Mouse (Mus musculus): ENCODE results near the gene Pola2. TPM values are rescaled to one million over a fixed set of nuclear protein-coding genes. Genes with fewer than 3 reads are reported as not detected.

The Pola2 gene
- 16.8 and 19.7 TPM in 2 replicates for polyA plus RNA-seq (2012; rRNA removed)

- WGBS: under 1% methylated on average over 50 of the region's 50 CpGs
- TF ChIP-seq CTCF (IDR thresholded peaks at IDR 0.05; ENCODE audit: borderline replicate concordance, insufficient read depth, low read depth, low read length) (no peak), POLR2A (IDR thresholded peaks at IDR 0.05; ENCODE audit: borderline replicate concordance, insufficient read depth, low read length) (peak; percentile 90; the same call in 1 of the 2 replicates)
Measured at GRCm38 (mm10) chr19:5963883-5964562, at the start of gene Pola2. Gene Pola2, minus strand, starts transcription at chr19:5964202.

GRCm38 (mm10) chr19:6013691-6014090 is 49.7 kb upstream of the Pola2 start:
- 70% methylated on average over 10 of the region's 10 CpGs for WGBS
- no peaks in the 10 kb centered on the region for H3K4me1 ChIP-seq (ENCODE audit: control insufficient read depth, insufficient read depth, low read length)
- no peak overlapping the region for H3K27ac ChIP-seq (ENCODE audit: insufficient read depth, low read length)
- no peak overlapping the region for H3K4me3 ChIP-seq (replicated peaks; ENCODE audit: insufficient read depth, low read depth, low read length)
- TF ChIP-seq CTCF (IDR thresholded peaks at IDR 0.05; ENCODE audit: borderline replicate concordance, insufficient read depth, low read depth, low read length) (no peak), POLR2A (IDR thresholded peaks at IDR 0.05; ENCODE audit: borderline replicate concordance, insufficient read depth, low read length) (no peak)
- peak in 1 of 2 experiments; percentile 16 for DNase-seq
- no peaks in the 10 kb centered on the region for H3K27me3 ChIP-seq (ENCODE audit: control insufficient read depth, insufficient read depth, low read length)

More at GRCm38 (mm10) chr19:5963883-5964562, at the start of gene Pola2:
- Histone ChIP-seq H3K27ac (ENCODE audit: insufficient read depth, low read length) (0 out of 2 replicates have a peak within 1 kb of the TSS, but pooled peaks have one; percentile 8), H3K27me3 (ENCODE audit: control insufficient read depth, insufficient read depth, low read length) (no peaks in the 10 kb centered on the region), H3K4me1 (ENCODE audit: control insufficient read depth, insufficient read depth, low read length) (no peaks in the 10 kb centered on the region), H3K4me3 (replicated peaks; ENCODE audit: insufficient read depth, low read depth, low read length) (peak within 1 kb of the TSS; percentile 84)
- peak; percentile 88 to 90 for DNase-seq

- no peak for TF ChIP-seq CTCF (IDR thresholded peaks at IDR 0.05; ENCODE audit: borderline replicate concordance, insufficient read depth, low read depth, low read length)
- no peak for TF ChIP-seq POLR2A (IDR thresholded peaks at IDR 0.05; ENCODE audit: borderline replicate concordance, insufficient read depth, low read length)
- no peak for DNase-seq
- 75% methylated on average over 8 of the region's 8 CpGs for WGBS
- Histone ChIP-seq H3K27ac (ENCODE audit: insufficient read depth, low read length) (no peak overlapping the region), H3K4me3 (replicated peaks; ENCODE audit: insufficient read depth, low read depth, low read length) (no peak overlapping the region), H3K4me1 (ENCODE audit: control insufficient read depth, insufficient read depth, low read length) (no peaks in the 10 kb centered on the region), H3K27me3 (ENCODE audit: control insufficient read depth, insufficient read depth, low read length) (no peaks in the 10 kb centered on the region)
Measured at GRCm38 (mm10) chr19:6009137-6009536, 45.1 kb upstream of the Pola2 start.

- DNase-seq: no peak
- H3K4me1 ChIP-seq (ENCODE audit: control insufficient read depth, insufficient read depth, low read length): no peaks in the 10 kb centered on the region
- WGBS: 92% methylated on average over 13 of the region's 13 CpGs
- TF ChIP-seq CTCF (IDR thresholded peaks at IDR 0.05; ENCODE audit: borderline replicate concordance, insufficient read depth, low read depth, low read length): no peak
- TF ChIP-seq POLR2A (IDR thresholded peaks at IDR 0.05; ENCODE audit: borderline replicate concordance, insufficient read depth, low read length): no peak
- no peaks in the 10 kb centered on the region for H3K27me3 ChIP-seq (ENCODE audit: control insufficient read depth, insufficient read depth, low read length)
- no peak overlapping the region for H3K27ac ChIP-seq (ENCODE audit: insufficient read depth, low read length)
- H3K4me3 ChIP-seq (replicated peaks; ENCODE audit: insufficient read depth, low read depth, low read length): no peak overlapping the region
Measured at GRCm38 (mm10) chr19:6007013-6007412, 43.0 kb upstream of the Pola2 start.

- WGBS: 58% methylated on average over 11 of the region's 11 CpGs
- no peak overlapping the region for H3K4me3 ChIP-seq (replicated peaks; ENCODE audit: insufficient read depth, low read depth, low read length)
- no peak for DNase-seq
- no peak for TF ChIP-seq POLR2A (IDR thresholded peaks at IDR 0.05; ENCODE audit: borderline replicate concordance, insufficient read depth, low read length)
- no peak for TF ChIP-seq CTCF (IDR thresholded peaks at IDR 0.05; ENCODE audit: borderline replicate concordance, insufficient read depth, low read depth, low read length)
- H3K27me3 ChIP-seq (ENCODE audit: control insufficient read depth, insufficient read depth, low read length): no peaks in the 10 kb centered on the region
- H3K4me1 ChIP-seq (ENCODE audit: control insufficient read depth, insufficient read depth, low read length): no peaks in the 10 kb centered on the region
- no peak overlapping the region for H3K27ac ChIP-seq (ENCODE audit: insufficient read depth, low read length)
Measured at GRCm38 (mm10) chr19:6005541-6005940, 41.5 kb upstream of the Pola2 start.

GRCm38 (mm10) chr19:5999969-6000368 is 36.0 kb upstream of the Pola2 start:
- TF ChIP-seq POLR2A (IDR thresholded peaks at IDR 0.05; ENCODE audit: borderline replicate concordance, insufficient read depth, low read length) (no peak), CTCF (IDR thresholded peaks at IDR 0.05; ENCODE audit: borderline replicate concordance, insufficient read depth, low read depth, low read length) (no peak)
- DNase-seq: no peak

GRCm38 (mm10) chr19:5998180-5998579 is 34.2 kb upstream of the Pola2 start:
- DNase-seq: no peak
- no peak overlapping the region for H3K4me3 ChIP-seq (replicated peaks; ENCODE audit: insufficient read depth, low read depth, low read length)
- TF ChIP-seq POLR2A (IDR thresholded peaks at IDR 0.05; ENCODE audit: borderline replicate concordance, insufficient read depth, low read length) (no peak), CTCF (IDR thresholded peaks at IDR 0.05; ENCODE audit: borderline replicate concordance, insufficient read depth, low read depth, low read length) (no peak)
- no peaks in the 10 kb centered on the region for H3K4me1 ChIP-seq (ENCODE audit: control insufficient read depth, insufficient read depth, low read length)
- 81% methylated on average over 3 of the region's 3 CpGs for WGBS
- no peak overlapping the region for H3K27ac ChIP-seq (ENCODE audit: insufficient read depth, low read length)
- no peaks in the 10 kb centered on the region for H3K27me3 ChIP-seq (ENCODE audit: control insufficient read depth, insufficient read depth, low read length)

More at GRCm38 (mm10) chr19:5999969-6000368, 36.0 kb upstream of the Pola2 start:
- Histone ChIP-seq H3K27me3 (ENCODE audit: control insufficient read depth, insufficient read depth, low read length) (no peaks in the 10 kb centered on the region), H3K27ac (ENCODE audit: insufficient read depth, low read length) (no peak overlapping the region), H3K4me3 (replicated peaks; ENCODE audit: insufficient read depth, low read depth, low read length) (no peak overlapping the region), H3K4me1 (ENCODE audit: control insufficient read depth, insufficient read depth, low read length) (no peaks in the 10 kb centered on the region)
- 81% methylated on average over 5 of the region's 5 CpGs for WGBS

- WGBS: 37% methylated on average over 14 of the region's 14 CpGs
- TF ChIP-seq CTCF (IDR thresholded peaks at IDR 0.05; ENCODE audit: borderline replicate concordance, insufficient read depth, low read depth, low read length) (no peak), POLR2A (IDR thresholded peaks at IDR 0.05; ENCODE audit: borderline replicate concordance, insufficient read depth, low read length) (no peak)
- H3K27me3 ChIP-seq (ENCODE audit: control insufficient read depth, insufficient read depth, low read length): no peaks in the 10 kb centered on the region
- H3K27ac ChIP-seq (ENCODE audit: insufficient read depth, low read length): no peak overlapping the region
- DNase-seq: no peak
- no peaks in the 10 kb centered on the region for H3K4me1 ChIP-seq (ENCODE audit: control insufficient read depth, insufficient read depth, low read length)
- H3K4me3 ChIP-seq (replicated peaks; ENCODE audit: insufficient read depth, low read depth, low read length): no peak overlapping the region
Measured at GRCm38 (mm10) chr19:5994711-5995110, 30.7 kb upstream of the Pola2 start.
